Mouse (Mus musculus): ENCODE results near the gene Lonp2.

DNA sequence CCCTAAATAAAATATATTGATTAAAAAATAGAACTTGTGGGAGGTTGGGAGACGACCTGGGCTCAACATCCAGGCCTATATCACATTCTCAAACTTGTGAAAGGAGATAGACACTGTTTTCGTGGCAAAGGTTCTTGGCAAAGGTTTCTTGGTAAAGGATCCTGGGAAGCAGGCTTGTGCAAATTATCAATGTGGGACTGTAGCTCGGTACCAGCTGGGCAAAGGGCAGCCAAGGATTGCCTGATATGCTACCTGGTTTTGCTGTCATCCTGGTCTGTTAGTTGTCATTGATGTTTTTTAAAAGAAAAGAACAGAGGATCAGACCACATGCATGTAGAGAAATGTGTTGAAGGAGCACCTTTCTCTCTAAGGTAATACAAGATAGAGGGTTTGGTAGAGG, 23.5 kb upstream of the Lonp2 start:
- TF ChIP-seq CTCF (IDR thresholded peaks at IDR 0.05; ENCODE audit: borderline replicate concordance, insufficient read depth, low read length) (no peak), POLR2A (IDR thresholded peaks at IDR 0.05; ENCODE audit: low read depth, low read length) (no peak)

Data from embryonic fibroblast, embryonic 13.5 days (primary cell).